Mouse (Mus musculus): ENCODE measurements around the gene D5Ertd577e. TPM values are rescaled to one million over a fixed set of nuclear protein-coding genes. Genes with fewer than 3 reads are reported as not detected.

Gene D5Ertd577e
- polyA plus RNA-seq (2012; rRNA removed; ENCODE audit: low replicate concordance), result not detected in 2 replicates

GRCm38 (mm10) chr5:95456506-95456905, at the start of gene D5Ertd577e:
Gene D5Ertd577e (plus strand): TSS chr5:95456806.

GRCm38 (mm10) chr5:95510458-95510857, 53.9 kb downstream of the D5Ertd577e start, which contains the start of gene Gm3286:
Gene Gm3286 (plus strand): TSS chr5:95510758.

Other genes with a start within 250 kb of the D5Ertd577e start
- gene Gm10424, start 184.0 kb upstream of the D5Ertd577e start, polyA plus RNA-seq (2012; rRNA removed; ENCODE audit: low replicate concordance), result not detected in 2 replicates
- gene Gm3259, start 150.9 kb upstream of the D5Ertd577e start, polyA plus RNA-seq (2012; rRNA removed; ENCODE audit: low replicate concordance), result not detected in 2 replicates
- not detected in 2 replicates for gene Gm3286, start 54.0 kb downstream of the D5Ertd577e start, polyA plus RNA-seq (2012; rRNA removed; ENCODE audit: low replicate concordance)
- gene Gm7971, start 138.1 kb downstream of the D5Ertd577e start, polyA plus RNA-seq (2012; rRNA removed; ENCODE audit: low replicate concordance), result not detected in 2 replicates

Measured in subcutaneous adipose tissue, adult 2 months (tissue).